Mouse (Mus musculus) kidney, postnatal 25 days (tissue): ENCODE data around the gene Gm17617.

Source experiments
- DNase-seq, 2 experiments: peaks; one replicate each; pipeline ENCODE4 v3.0.0; 2021; ENCODE audit warnings: mixed read lengths in 2 of 2

The Gm17617 gene

DNA sequence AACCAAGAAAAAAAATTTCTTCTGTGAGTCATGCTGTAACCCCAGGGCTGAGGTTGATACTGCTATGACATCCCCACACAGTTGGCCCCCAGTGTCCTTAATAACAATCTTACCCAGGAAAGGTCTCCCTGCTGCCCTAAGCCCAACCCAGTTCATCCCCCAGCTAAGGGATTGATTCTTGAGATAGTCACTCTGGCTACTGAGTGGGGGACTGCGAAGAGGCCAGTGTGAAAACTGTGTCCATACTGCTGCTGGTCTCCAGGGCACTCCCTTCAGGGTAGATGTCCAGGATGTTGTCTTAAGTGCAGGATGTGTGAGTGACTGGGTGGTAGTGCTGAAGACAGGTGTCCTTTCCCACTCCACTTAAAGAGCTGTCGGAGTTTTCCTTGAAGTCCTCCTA, at the start of gene Gm17617:
TSS of gene Gm17617 (minus strand) at position 101 of the 400 bp plus-strand sequence.
- no peak for DNase-seq

DNA sequence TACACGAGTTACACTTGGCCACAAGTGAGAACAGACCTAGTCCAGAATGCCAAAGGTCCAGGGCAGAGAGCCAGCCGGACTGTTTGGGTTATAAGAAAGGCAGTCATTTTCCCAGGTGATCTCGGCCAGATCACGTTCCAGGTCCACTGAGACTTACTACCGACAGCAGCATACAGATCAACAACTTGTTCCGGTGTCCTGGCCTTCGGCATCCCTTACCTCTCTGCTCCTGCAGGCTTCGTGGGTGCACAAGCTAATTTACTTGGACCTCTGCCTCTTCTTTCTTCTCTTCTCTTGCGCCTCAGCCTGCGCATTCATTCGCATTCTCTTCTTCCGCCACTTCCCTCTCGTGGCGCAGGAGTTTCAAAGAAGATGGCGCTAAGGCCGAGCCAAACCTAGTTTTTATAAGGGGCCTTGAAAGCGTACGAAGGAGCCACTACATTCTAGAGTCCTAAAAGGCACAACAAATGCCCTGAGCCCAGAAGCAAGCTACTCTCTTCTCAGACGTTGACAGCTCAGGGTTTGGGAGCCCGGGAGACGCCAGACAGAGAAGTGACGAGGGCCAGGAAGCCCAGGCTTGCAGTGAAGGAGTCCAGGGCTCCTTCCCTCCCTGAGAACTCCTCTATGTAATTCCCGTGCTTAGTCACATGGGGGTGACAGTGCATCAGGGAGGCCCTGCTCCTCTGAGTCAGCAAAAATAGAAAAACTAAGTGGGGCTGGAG, 49.0 kb upstream of the Gm17617 start:
- peak; percentile 86 to 90 for DNase-seq

DNA sequence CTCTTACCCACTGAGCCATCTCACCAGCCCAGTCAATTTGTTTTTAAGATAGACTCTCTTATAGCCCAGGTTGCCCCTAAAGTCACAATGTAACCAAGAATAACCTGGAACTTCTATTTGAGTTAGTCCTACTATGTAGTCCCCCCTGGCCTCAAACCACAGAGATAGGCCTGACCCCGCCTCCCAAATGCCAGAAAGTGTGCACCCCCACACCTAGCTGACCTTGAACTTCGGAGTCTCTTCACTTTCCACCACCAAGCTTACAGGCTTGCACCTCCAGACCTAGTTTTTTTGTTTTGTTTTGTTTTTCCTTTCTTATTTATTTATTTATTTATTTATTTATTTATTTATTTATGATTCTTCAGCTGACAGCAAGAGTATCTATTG, 48.4 kb upstream of the Gm17617 start:
- no peak for DNase-seq

DNA sequence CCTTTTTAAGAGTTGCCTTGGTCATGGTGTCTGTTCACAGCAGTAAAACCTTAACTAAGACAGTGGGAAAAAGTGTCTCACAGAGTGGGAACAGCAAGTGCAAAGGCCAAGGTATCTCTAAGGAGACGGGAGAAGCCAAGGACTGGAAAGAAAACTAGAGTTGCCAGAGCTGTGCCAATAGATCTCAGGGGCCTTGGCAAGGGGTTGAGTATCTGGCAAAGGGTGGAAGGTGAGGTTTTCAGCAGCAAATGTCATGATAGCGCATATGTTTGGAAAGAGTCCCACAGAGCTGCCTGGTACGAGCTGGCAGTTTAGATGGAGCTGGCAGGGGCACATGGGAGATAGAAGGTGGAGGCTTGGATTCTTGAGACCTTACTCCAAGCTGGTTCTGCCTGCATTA, 46.2 kb upstream of the Gm17617 start:
- peak in 1 of 2 experiments; percentile 32 for DNase-seq

DNA sequence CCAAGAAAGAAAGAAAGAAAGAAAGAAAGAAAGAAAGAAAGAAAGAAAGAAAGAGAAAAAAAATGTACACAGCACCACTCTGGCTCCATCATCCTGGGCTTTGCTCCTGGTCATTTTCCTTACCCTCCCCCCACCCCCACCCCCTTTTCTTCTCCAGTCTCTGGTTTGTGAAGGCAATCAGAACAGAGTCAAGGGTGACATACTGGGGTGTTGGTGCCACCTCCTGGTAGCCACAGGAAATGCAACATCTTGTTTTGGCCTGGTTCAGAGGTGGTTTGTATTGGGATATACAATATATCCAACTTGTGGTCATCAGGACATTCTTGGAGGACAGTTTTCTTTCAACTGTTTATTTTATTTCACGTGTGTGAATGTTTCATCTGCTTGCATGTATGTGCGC, 45.2 kb upstream of the Gm17617 start:
- DNase-seq = peak; percentile 79 to 84

DNA sequence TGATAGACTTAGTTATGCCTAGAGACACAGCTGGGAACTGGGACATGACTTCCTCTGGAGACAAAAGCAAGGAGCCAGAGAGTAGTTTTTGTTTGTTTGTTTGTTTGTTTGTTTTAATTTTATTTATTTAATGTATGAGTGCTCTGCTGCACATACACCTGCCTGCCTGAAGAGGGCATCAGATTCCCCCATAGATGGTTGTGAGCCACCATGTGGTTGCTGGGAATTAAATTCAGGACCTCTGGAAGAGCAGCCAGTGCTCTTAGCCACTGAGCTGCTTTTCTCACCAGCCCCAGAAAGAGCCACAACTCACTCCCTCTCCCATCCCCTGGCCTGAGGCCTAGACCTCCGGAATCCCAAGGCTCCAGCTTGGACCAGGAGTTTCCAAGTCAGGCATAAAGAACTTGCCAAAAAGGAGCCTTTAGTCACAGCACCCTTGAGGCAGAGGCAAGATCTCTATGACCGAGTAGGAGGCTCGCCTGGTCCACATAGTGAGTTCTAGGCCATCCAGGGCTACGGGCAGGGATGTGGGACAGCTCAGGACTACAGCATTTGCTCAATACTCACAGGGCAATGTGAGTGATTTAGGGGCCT, 44.7 kb upstream of the Gm17617 start:
- DNase-seq = peak in 1 of 2 experiments; percentile 26

DNA sequence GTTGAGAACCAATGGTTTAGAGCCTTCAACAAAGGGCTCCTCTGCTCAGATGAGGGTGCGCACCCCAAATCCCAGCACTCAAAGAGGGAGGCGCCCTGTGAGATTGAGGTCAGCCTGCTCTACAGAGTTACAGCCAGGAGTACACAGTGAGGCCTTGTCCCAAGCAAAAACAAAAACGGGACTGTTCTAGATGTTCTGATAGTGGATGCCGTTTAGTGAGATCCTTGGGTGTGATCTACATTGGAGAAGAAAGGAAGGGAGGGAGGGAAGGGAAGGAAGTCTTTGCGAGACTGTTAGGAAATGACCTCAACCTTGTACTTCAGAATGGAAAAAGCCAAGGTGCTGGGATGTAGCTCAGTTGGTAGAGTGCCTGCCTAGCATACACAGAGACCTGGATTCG, 42.9 kb upstream of the Gm17617 start:
- DNase-seq = no peak

DNA sequence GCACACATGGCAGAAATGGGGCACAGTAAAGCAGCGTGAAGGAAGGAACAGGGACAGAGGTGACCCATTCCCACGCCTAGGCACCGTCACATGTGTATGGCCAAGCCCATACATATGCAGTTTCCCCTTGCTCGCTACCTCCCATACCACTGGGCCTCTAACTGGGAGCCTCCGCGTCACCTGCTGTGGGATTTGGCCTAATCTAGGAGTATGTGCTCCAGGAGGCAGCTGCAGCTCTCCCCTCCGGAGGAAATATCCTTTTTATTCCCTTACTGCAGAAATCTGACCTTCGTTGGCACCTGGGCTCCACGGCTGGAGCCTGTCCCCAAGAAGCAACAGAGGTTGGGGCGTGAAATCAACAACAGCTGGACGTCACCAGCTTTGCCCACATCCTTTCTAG, 41.0 kb upstream of the Gm17617 start:
- DNase-seq = peak in 1 of 2 experiments; percentile 10

DNA sequence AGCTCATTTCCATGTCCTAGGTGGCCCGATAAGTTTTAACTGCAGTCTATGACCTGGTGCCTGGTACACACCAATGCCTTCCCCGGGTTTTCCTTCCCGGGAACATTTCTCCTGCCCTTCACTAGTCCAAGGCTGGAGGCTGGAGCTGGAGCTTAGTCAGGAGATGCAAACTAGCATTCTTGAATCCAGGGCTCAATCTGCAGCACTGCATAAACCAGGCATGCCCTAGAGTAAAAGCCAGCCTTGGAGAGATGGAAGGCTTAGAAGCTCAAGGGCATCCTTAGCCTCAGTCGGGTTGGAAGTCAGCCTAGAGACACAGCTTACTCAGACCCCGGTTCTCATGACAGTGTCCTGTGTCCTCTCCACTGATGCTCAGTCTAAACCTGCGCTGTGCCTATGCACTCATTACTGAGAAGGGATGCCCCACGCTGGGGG, 39.0 kb upstream of the Gm17617 start:
- DNase-seq = peak in 1 of 2 experiments; percentile 37

DNA sequence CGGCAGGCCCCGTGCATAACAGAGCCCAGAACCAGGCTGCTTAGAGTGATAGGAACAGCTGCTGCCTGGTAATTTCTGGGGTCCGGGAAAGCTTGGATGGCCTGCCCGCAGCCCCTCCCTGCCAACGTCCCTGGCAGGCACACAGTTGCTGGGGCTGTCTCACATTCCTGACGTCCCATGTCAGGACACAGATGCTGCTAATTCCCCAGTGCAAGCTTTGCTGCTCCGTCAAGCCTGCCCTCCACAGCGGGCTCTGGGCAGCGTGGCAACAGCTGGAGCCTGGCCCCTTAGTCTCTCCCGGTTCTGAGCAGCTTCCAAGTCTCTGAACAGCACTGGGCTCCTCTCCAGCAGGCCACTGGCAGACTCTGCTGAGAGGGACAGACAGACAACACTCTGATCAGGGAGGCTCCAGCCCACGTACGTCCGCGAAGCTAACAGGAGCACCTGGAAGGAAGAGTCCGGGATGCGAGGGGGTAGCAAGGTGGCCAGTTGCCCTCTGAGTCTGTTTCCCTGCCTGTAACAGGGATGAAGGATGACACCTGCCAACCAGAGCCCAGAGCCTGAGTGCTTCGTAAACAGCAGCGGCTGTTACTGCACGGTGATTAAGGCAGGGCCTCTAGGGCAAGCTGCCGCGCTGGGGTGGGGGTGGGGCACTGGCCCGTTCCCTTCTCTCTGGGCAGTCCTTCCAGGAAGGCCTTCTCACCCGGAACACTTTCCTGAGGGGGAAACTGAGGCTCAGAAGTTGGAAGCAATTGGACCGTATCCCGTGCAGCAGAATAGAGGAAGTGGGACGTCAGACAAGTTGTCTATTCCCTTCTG, 38.4 kb upstream of the Gm17617 start:
- DNase-seq = peak; percentile 61 to 67

DNA sequence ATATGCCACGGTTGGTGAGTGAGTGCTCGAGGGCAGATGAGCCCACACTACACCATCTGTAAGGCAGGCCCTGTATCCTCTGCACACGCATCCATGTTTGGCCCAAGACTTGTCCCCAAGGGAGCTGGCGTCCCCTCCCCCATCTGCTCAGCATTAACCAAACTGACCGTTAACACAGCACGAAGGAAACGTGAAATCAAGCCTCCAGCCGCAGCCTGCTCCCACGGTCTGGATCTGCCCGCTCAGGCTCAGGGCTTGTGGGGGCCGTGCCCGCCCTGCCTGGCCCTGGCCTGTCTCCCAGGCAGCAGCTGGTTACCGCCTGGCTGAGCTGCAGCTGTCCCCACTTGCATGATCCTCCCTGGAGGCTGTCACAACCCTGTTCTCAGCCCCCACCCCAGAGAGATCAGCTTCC, 35.6 kb upstream of the Gm17617 start:
- peak; percentile 78 to 83 for DNase-seq

DNA sequence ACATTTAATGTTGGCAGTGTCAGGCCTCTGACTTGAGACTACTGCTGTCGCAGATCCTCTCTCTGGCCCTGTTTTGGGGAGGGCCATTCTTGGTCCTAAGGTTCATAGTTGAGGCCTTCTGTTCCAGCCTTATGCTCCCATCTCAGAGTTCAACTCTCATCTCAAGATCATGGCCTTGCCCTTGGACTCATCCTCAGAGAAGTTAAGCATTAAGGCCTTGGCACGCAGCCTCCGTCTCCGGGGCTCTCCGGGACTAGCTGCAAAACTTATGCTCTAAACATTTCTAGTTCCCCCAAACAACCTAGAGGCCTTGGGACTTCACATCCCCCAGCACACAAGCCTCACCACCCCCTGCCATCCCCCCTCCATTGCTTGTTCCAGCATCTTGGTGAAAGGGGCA, 34.9 kb upstream of the Gm17617 start:
- DNase-seq = peak; percentile 73 to 83

DNA sequence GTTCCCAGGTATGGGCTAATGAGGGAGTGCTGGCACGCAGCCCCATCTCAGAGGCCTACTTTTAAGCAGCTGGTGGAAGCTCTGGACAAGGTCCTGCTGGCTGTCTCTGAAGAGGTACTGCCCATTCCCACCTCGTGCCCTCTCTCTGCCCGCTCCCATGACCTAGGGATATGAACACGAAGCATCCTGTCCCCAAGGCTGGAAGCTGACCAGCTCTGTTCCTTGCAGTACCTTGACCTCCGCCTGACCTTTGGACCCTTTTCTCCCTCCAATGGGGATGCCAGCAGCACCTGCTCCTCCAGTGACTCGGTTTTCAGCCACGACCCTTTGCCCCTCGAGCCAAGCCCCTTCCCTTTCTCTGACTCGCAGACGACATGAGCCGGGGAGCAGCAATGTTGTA, 34.5 kb upstream of the Gm17617 start:
- peak; percentile 65 to 84 for DNase-seq

DNA sequence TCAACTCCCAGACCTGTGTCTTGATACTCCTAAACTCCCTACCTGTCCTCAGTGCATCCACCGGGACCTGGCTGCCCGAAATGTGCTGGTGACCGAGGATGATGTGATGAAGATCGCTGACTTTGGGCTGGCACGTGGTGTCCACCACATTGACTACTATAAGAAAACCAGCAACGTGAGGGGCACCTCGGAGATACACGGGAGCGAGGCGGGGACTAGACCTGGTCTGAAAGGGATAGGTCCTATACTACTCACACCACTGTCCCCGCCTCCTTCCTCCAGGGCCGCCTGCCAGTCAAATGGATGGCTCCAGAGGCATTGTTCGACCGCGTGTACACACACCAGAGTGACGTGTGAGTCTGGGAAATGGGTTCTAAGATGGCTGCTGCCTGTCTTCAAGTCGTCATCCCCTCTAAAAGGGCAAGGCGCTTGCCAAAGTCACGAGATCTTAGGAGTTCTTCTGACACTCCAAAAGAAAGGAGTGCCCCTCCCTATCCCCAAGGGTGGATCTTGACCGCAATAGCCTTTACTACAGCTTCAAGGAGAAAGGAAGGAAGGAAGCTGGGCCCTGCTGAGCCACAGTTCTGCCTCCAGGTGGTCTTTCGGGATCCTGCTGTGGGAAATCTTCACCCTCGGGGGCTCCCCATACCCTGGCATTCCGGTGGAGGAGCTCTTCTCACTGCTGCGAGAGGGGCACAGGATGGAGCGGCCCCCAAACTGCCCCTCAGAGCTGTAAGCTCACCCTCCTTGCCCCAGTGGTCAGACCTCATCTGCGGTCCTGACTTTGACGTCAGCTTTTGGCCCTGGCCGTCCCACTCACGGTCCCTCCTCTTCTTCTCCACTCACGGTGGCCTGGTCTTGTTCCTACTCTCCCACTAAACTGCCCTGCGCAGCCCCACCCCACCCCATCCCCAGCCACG, 33.7 kb upstream of the Gm17617 start:
- peak in 1 of 2 experiments; percentile 46 for DNase-seq

DNA sequence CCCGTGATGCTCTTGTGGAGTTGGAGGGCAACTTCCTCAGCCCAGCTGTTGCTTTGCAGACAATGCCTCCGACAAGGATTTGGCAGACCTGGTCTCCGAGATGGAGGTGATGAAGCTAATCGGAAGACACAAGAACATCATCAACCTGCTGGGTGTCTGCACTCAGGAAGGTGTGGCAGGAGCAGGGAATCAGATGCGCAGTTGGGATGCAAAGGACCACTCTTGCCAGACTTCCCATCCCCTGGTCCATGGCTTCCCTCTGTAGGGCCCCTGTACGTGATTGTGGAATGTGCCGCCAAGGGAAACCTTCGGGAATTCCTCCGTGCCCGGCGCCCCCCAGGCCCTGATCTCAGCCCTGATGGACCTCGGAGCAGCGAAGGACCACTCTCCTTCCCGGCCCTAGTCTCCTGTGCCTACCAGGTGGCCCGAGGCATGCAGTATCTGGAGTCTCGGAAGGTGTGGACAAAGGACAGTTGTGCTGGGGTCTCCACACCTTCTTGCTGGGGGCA, 32.5 kb upstream of the Gm17617 start:
- peak in 1 of 2 experiments; percentile 27 for DNase-seq

DNA sequence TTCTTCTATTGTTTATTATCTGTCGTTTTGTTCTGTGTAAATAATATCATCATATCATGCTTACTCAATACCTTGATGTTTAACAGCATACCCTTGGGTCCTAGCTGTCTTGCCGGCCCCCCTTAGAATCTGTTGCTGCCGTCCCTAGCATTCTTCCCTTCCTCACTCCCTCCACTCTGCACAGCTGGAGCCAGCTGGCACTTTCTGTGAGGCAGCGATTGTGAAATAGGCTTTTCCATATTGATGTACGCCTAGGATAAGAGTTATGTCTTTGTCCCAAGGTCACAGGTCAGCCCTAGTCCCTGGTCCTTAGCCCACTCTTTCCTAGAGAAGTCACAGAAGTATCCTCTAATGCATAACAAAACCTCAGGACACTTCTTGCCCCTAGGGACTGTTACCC, 30.2 kb upstream of the Gm17617 start:
- DNase-seq = peak; percentile 54 to 63

DNA sequence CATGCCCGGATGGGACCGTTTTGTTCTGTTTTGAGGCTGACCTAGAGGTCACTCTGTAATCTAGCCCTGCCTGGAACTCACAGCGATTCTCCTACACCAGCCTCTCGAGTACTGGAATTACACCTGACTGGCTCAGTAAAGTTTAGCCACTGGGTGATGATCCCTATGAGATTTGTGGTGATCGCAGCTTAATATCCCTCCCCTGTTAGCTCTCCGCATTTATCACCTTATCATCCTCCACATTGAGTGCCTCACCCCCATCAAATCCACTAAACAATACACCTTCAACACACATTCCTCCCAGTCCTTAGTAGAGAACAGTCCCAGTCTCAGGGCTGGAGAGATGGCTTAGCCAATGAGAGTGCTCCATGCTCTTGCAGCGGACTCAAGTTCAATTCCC, 29.0 kb upstream of the Gm17617 start:
- peak in 1 of 2 experiments; percentile 9 for DNase-seq

DNA sequence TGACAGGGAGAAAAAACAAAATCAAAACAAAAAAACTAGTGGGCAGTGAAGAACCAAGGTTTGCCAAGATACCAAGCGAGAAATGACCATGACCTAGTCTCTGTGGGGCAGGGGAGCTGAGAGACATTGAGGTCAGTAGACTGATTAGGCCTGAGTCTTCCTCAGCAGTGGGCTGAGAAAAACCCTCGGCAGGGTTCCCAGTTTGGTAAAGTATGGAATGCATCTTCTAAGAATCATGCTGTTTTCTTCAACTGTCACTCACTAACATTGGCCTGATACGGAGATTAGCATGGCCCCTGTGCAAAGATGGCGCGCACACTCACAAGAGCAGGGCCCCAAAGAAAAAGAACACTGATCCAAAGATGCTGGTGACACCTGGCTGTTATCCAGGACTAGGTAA, 20.6 kb upstream of the Gm17617 start:
- DNase-seq = no peak

DNA sequence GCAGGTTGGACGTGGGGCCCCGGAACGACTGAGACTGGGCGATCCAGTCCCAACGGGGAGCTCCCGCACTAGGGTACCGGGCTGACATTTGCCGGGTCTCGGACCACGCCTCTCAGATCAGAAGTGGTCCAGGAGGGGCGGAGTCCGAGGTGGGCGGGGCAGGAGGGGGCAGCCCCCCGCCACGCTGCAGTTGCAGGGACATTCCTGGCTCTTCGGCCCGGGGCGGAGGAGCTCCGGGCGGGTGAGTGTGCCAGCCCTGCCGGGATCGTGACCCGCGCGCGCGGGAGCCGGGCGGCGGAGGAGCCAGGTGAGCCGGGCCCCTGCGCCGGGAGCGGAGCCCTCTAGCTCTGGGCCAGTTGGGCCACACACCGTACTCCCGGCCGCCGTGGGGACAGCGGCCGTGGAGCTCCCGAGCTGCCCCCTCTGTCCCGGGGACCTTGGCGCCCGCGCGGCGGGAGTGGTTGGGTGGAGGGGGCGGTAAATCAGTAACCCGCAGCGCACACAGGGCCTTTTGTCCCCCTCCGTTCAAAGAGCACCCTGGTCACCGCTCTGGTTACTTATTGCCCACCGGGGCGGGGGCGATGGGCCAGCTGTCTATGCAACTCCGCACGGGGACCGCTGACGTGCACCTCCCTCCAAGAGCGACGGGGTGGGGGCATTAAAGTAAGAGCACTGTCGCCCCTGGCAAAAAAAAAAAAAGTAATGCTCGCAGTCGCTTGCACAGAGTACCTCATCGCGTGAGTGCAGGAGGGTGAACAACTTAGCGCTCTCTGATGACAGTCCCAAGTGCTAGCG, 19.5 kb upstream of the Gm17617 start, which contains the start of gene Fgfr4:
TSS of gene Fgfr4 (plus strand) at position 20 of the 795 bp plus-strand sequence.
- DNase-seq = peak; percentile 89 to 96

DNA sequence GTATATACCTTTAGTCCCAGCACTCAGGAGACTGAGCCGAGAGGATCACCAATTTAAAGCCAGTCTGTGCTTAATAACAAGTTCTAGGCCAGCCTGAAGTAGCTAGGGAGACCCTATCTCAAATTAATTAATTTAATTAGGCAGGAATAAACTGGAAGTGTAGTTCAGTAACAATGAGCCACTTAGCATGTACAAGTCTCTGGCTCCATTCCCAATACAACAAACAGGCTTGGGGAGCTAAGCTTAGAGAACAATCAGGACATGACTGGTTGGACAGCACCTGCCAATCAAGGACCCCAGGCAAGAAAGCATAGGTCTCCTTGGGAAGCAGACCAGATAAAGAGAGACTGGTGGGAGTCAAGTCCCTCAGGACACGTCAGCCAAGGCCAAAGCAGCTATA, 6.9 kb upstream of the Gm17617 start:
- no peak for DNase-seq

DNA sequence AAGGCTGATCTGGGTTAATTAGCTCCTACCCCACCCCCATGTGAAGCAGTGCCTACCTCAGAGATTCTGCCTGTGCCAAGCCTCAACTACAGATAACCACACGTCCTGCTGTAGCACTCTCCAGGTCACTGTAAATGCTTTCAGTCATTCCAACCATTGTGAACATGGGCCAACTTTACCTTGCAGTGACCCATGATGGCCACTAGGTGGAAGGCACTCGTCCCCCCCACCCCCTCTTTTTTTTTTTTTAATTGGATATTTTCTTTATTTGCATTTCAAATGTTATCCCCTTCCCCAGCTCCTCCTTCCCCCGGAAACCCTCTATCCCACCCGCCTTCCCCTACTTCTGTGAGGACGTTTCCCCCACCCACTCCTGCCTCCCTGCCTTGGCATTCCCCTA, 2.0 kb upstream of the Gm17617 start:
- DNase-seq = peak in 1 of 2 experiments; percentile 39
